Mouse (Mus musculus) macrophage (primary cell): ENCODE measurements around the gene Tbc1d15. TPM values are rescaled to one million over a fixed set of nuclear protein-coding genes. Genes with fewer than 3 reads are reported as not detected.

Experiments
- H3K27ac ChIP-seq: fragments of 350-480 bp; formaldehyde crosslinking; 2 replicates; pipeline ENCODE4 v1.9.0; 2021
- H3K36me3 ChIP-seq: fragments of 350-480 bp; formaldehyde crosslinking; 2 replicates; pipeline ENCODE4 v1.9.0; 2021; ENCODE audit errors: inconsistent target
- H3K4me3 ChIP-seq: fragments of 350-480 bp; formaldehyde crosslinking; 2 replicates; pipeline ENCODE4 v1.9.0; 2021; ENCODE audit errors: inconsistent target
- H3K79me2 ChIP-seq: fragments of 350-480 bp; formaldehyde crosslinking; 2 replicates; pipeline ENCODE4 v1.9.0; 2021; ENCODE audit errors: inconsistent target
- WGBS: methylation state at CpG from one replicate; pipeline ENCODE4 v1.1.7; 2026; ENCODE audit warnings: inconsistent platforms; ENCODE audit not compliant: missing documents; 5-methylcytosine and 5-hydroxymethylcytosine counted together
- polyA plus RNA-seq: library from polyadenylated mRNA; stranded (reverse); fragments of 250-400 nt; gene quantifications from 3 replicates; pipeline ENCODE4 v1.2.4, GENCODE M21; 2018; ENCODE audit warnings: inconsistent platforms

Tbc1d15 gene
- polyA plus RNA-seq, 1 experiment from 2014 or later: 50.1 TPM

GRCm38 (mm10) chr10:115160289-115160688, 91.0 kb downstream of the Tbc1d15 start:
- H3K36me3 ChIP-seq: no peaks in the 10 kb centered on the region
- 67% methylated on average over 5 of the region's 5 CpGs for WGBS
- no peak overlapping the region for H3K27ac ChIP-seq
- H3K4me3 ChIP-seq: no peak overlapping the region
- no peaks in the 10 kb centered on the region for H3K79me2 ChIP-seq

Other genes starting within 250 kb of the Tbc1d15 start
- not detected in 3 replicates for gene Tph2, start 66.4 kb downstream of the Tbc1d15 start, polyA plus RNA-seq
- gene Rab21, start 64.1 kb upstream of the Tbc1d15 start, polyA plus RNA-seq: 45.9 to 62.6 TPM (median 49.4 TPM) in 3 replicates
- gene Tmem19, start 111.0 kb upstream of the Tbc1d15 start, polyA plus RNA-seq: 42.8 to 50.5 TPM (median 43.8 TPM) in 3 replicates
- 4.7 to 6.2 TPM (median 5.7 TPM) in 3 replicates for gene Thap2, start 133.0 kb upstream of the Tbc1d15 start, polyA plus RNA-seq
- gene Zfc3h1, start 133.5 kb upstream of the Tbc1d15 start, polyA plus RNA-seq: 23.1 to 49.1 TPM (median 28.9 TPM) in 3 replicates